In genomic region chr17:67390851-67391250, GRCm38 (mm10) we compare ENCODE assay signal across 17 mouse cellular contexts. TPM values are rescaled to one million over a fixed set of nuclear protein-coding genes. Genes with fewer than 3 reads are reported as not detected.
DNase-seq lines count a peak whose midpoint lies in the region; ATAC-seq lines count a peak whose summit lies in the region.
"Had no signal": no experiment of that assay in that cellular context is flagged by ENCODE, and none has a peak within 500 bp of the region (broad histone marks: within the 10 kb centered on the region; RNA-seq: fewer than 3 reads in every experiment).

No protein-coding gene starts in this region.

- peak; percentile 33 for DNase-seq in liver, embryonic 11.5 days (ENCODE audit: low spot score)
- peak; percentile 13 for DNase-seq in adrenal gland, adult 8-10 months
- DNase-seq in brain, adult 2 months (ENCODE audit: low read depth, low spot score) = peak; percentile 51
- DNase-seq in right cerebral cortex, adult 18-20 months = no peak
- DNase-seq in cerebellum, postnatal 36 days = no peak
- DNase-seq: cerebellum, adult 2 months; kidney, adult 11 months; kidney, postnatal 10 days; liver had no signal

- no peak overlapping the region for H3K4me3 ChIP-seq in liver, embryonic 11.5 days (ENCODE audit: low read depth, low read length)
- H3K4me3 ChIP-seq in liver, embryonic 12.5 days = no peak overlapping the region
- H3K4me3 ChIP-seq in heart, embryonic 16.5 days (ENCODE audit: low read length) = no peak overlapping the region
- H3K4me3 ChIP-seq: forebrain, embryonic 12.5 days; lung, embryonic 15.5 days; neural tube, embryonic 13.5 days; stomach, embryonic 15.5 days had no signal

- H3K9ac ChIP-seq in liver, embryonic 11.5 days (ENCODE audit: low read depth, low read length) = no peak overlapping the region
- H3K9ac ChIP-seq in liver, embryonic 12.5 days = no peak overlapping the region
- H3K9ac ChIP-seq in heart, embryonic 16.5 days (ENCODE audit: low read length) = no peak overlapping the region
- H3K9ac ChIP-seq: forebrain, embryonic 12.5 days; lung, embryonic 15.5 days; neural tube, embryonic 13.5 days; stomach, embryonic 15.5 days had no signal

- no peaks in the 10 kb centered on the region for H3K9me3 ChIP-seq in liver, embryonic 11.5 days (ENCODE audit: control insufficient read depth, low read length)
- no peaks in the 10 kb centered on the region for H3K9me3 ChIP-seq in liver, embryonic 12.5 days (replicated peaks)
- H3K9me3 ChIP-seq in heart, embryonic 16.5 days (replicated peaks; ENCODE audit: control insufficient read depth, low read length) = no peaks in the 10 kb centered on the region
- H3K9me3 ChIP-seq: forebrain, embryonic 12.5 days; lung, embryonic 15.5 days; neural tube, embryonic 13.5 days; stomach, embryonic 15.5 days had no signal

- no peak for ATAC-seq in liver, embryonic 11.5 days (replicated peaks; ENCODE audit: low FRiP score)
- no peak for ATAC-seq in liver, embryonic 12.5 days
- ATAC-seq in heart, embryonic 16.5 days (replicated peaks; ENCODE audit: extremely low read depth, insufficient read depth, low FRiP score) = peak; percentile 69

- H3K36me3 ChIP-seq in liver, embryonic 11.5 days (ENCODE audit: control insufficient read depth, insufficient read depth, low read length) = no peaks in the 10 kb centered on the region
- H3K36me3 ChIP-seq in liver, embryonic 12.5 days = no peaks in the 10 kb centered on the region
- H3K36me3 ChIP-seq in heart, embryonic 16.5 days (ENCODE audit: control insufficient read depth, insufficient read depth) = no peaks in the 10 kb centered on the region
- H3K36me3 ChIP-seq: forebrain, embryonic 12.5 days; G1E; lung, embryonic 15.5 days; neural tube, embryonic 13.5 days; stomach, embryonic 15.5 days had no signal

- no peak overlapping the region for H3K27ac ChIP-seq in liver, embryonic 11.5 days (ENCODE audit: low read depth, low read length)
- H3K27ac ChIP-seq in liver, embryonic 12.5 days = no peak overlapping the region
- H3K27ac ChIP-seq in heart, embryonic 16.5 days (ENCODE audit: low read length) = no peak overlapping the region
- H3K27ac ChIP-seq: forebrain, embryonic 12.5 days; lung, embryonic 15.5 days; neural tube, embryonic 13.5 days; stomach, embryonic 15.5 days had no signal

- H3K4me1 ChIP-seq in liver, embryonic 11.5 days (replicated peaks; ENCODE audit: control insufficient read depth, insufficient read depth, low read length) = no peaks in the 10 kb centered on the region
- no peaks in the 10 kb centered on the region for H3K4me1 ChIP-seq in liver, embryonic 12.5 days
- no peaks in the 10 kb centered on the region for H3K4me1 ChIP-seq in heart, embryonic 16.5 days (ENCODE audit: control insufficient read depth, insufficient read depth, low read length)
- H3K4me1 ChIP-seq: lung, embryonic 15.5 days; neural tube, embryonic 13.5 days; stomach, embryonic 15.5 days had no signal

- no peak overlapping the region for H3K4me2 ChIP-seq in liver, embryonic 11.5 days
- H3K4me2 ChIP-seq in liver, embryonic 12.5 days = no peak overlapping the region
- no peak overlapping the region for H3K4me2 ChIP-seq in heart, embryonic 16.5 days (ENCODE audit: low read depth, low read length)
- H3K4me2 ChIP-seq: forebrain, embryonic 12.5 days; lung, embryonic 15.5 days; neural tube, embryonic 13.5 days; stomach, embryonic 15.5 days had no signal

- WGBS in liver, embryonic 11.5 days = 27% methylated on average over 5 of the region's 5 CpGs
- 45% methylated on average over 5 of the region's 5 CpGs for WGBS in liver, embryonic 12.5 days (ENCODE audit: insufficient replicate concordance)
- WGBS in heart, embryonic 16.5 days = 24% methylated on average over 5 of the region's 5 CpGs

- H3K27me3 ChIP-seq in liver, embryonic 11.5 days (replicated peaks; ENCODE audit: control insufficient read depth, insufficient read depth, low read length) = no peaks in the 10 kb centered on the region
- H3K27me3 ChIP-seq in liver, embryonic 12.5 days (replicated peaks) = no peaks in the 10 kb centered on the region
- H3K27me3 ChIP-seq in heart, embryonic 16.5 days (ENCODE audit: control insufficient read depth, insufficient read depth, low read length) = no peaks in the 10 kb centered on the region
- H3K27me3 ChIP-seq: forebrain, embryonic 12.5 days; lung, embryonic 15.5 days; neural tube, embryonic 13.5 days; stomach, embryonic 15.5 days had no signal

RNA-seq across cellular contexts. Expression of gene Ptprm, which starts 36.6 kb away (rescaled TPM):
- 5.0 and 5.7 TPM in 2 replicates for polyA plus RNA-seq in liver, embryonic 11.5 days (2014; fragmentation: Nextera tagmentation; extraction: Ambion mirVana)
- 2.5 and 2.6 TPM in 2 replicates for polyA plus RNA-seq in liver, embryonic 12.5 days (2016; fragmentation: Nextera tagmentation; extraction: Ambion mirVana)
- total RNA-seq in adrenal gland, adult 8-10 months (2022) = 10 to 100 TPM; 24.4 to 35.1 (median 28.6) TPM
- polyA plus RNA-seq in heart, embryonic 16.5 days (2015; fragmentation: Nextera tagmentation; extraction: Ambion mirVana) = 12.8 and 18.1 TPM in 2 replicates
- total RNA-seq: monocyte, adult 5-6 weeks had no signal
- polyA plus RNA-seq: G1E had no signal

Comparison
In these comparisons a context has a peak if more than half of its experiments do, and no peak if none do; other contexts are left out.
1. DNase-seq: peak in liver, embryonic 11.5 days (single experiment), adrenal gland, adult 8-10 months (single experiment) and brain, adult 2 months (single experiment); none in right cerebral cortex, adult 18-20 months (single experiment) and cerebellum, postnatal 36 days (0 of 2).